Mouse (Mus musculus) brain, embryonic 14.5 days (tissue): ENCODE data around the gene Mogs.

Experiments
- CTCF ChIP-seq: fragments of 200-500 bp; IDR thresholded peaks from 2 replicates; pipeline ENCODE4 v1.5.1; 2012; ENCODE audit warnings: inconsistent platforms, mild to moderate bottlenecking, moderate library complexity, borderline replicate concordance; ENCODE audit not compliant: insufficient read depth, insufficient read length; ENCODE audit errors: extremely low read depth
- POLR2A ChIP-seq: fragments of 200-500 bp; IDR thresholded peaks from 2 replicates; pipeline ENCODE4 v1.6.1; 2012; ENCODE audit warnings: mild to moderate bottlenecking, inconsistent platforms, borderline replicate concordance; ENCODE audit not compliant: poor library complexity, insufficient read depth, insufficient read length, severe bottlenecking; ENCODE audit errors: extremely low read depth

GRCm38 (mm10) chr6:83134226-83134625, 18.9 kb downstream of the Mogs start:
- TF ChIP-seq CTCF (no peak), POLR2A (no peak)
